Mouse (Mus musculus) layer of hippocampus, adult 9-11 months (tissue): ENCODE measurements around the gene Jak2.
A peak's percentile ranks its signal among the peaks of the same experiment; 100 is the strongest.

Experiments used
- DNase-seq: peaks from one replicate; pipeline ENCODE4 v3.0.0; 2022

Gene Jak2

DNA sequence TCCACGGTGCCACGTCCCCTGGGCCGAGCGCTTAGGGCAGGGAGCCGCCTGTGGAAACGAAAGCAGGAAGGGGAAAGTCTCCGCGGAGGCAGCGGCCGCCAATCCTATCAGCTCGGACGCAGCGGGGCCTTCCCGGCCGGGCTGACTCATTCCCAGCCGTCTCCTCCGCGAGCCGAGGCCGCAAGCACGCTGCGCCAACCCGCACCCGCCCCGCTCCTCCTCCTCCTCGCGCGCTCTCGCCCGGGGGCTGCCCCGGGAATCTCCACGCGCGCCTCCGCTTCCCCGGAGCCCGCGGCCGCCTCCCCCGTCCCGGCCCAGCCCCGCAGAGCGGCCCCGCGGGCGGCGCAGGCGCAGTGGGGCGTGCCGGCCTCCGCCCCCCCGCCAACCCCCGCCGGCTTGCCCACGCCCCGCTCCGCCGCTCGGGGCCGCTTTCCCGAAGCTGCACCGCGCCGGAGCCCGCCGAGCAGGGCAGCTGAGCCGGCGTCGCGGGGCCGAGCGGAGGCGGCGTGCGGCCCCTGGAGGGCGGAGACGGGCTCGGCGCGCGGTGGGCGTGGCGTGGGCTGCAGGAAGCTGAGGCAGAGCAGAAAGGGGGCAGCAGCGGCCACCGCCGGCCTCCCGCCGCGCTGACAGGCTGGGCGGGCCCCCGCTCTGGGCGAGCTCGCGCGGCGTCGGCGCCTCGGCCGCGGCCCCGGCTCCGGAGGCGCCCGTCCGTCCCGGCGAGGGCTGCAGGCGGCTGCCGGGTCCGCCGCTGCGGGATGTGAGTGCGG lies at the start of gene Jak2:
TSS of gene Jak2 (plus strand) at position 638 of the 767 bp plus-strand sequence.
- DNase-seq: peak; percentile 92

DNA sequence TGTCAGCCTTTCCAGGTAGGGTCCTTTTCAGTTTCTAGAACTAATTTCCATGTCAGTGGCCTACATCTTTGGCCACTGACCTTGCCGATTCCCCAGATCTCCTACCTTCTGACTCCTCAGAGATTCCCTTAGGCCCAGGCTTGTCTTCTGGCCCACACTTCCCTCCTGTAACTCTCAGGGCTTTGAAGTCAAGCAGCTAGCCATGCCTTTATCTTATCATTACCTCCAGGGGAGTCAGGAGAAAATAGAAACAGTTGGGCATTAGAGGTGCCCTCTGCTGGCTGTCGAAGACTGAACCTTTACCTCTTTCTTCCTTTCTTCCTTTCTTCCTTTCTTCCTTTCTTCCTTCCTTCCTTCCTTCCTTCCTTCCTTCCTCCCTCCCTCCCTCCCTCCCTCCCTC lies 48.3 kb upstream of the Jak2 start:
- no peak for DNase-seq

DNA sequence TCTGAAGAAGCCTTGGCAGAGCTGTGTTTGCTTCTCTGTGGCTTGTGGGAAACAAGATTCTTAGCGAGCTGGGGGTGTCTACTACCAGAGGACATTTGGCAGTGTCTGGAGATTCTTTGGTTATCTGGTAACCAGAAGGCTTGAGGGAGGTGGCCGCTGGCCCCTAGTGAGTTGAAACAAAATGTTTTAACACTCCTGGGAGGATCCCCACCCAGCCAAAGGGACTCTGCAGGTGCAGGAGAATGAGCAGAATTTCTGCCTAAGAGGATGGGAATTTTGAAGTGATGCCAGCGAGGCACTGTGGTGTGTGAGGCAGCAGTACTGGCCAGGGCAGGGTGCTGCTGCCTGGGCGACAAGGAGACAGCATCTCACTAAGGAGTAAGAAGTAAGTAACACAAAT lies 47.0 kb upstream of the Jak2 start:
- DNase-seq: no peak

DNA sequence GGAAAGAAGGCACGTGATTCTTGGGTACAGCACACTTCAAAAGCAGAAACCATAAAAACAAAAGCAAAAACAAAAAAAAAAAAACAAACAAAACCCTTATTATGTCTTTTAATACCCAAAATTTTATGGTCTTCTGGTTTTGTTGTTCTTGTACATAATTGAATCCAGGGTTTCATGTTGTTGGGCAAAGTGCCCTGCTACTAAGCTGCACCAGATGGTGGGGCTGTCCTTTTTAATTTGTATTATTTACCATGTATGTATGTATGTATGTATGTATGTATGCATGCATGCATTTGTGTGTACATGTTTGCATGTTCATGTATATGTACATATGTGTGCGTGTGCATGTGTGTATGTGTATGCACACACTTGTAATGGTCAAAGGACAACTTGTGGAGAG lies 46.4 kb upstream of the Jak2 start:
- DNase-seq: no peak

DNA sequence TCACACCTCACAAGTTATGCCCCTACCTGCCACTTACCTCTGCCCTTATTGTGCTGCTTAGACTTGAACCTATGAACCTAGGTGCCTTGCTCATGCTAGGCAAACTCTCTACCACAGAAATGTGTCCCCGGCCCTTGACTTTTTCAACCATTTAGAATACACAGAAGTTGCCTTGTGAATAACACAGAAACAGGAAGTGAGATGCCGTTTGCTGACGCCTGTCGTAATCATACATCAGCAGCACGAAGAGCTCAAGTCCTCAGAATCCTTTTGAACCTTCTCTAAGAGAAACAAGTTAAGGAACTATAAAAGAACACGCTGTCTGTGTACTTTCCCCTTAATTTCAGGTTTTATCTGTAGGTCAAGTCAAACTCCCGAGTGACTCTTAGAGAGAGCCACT lies 41.7 kb upstream of the Jak2 start:
- no peak for DNase-seq

DNA sequence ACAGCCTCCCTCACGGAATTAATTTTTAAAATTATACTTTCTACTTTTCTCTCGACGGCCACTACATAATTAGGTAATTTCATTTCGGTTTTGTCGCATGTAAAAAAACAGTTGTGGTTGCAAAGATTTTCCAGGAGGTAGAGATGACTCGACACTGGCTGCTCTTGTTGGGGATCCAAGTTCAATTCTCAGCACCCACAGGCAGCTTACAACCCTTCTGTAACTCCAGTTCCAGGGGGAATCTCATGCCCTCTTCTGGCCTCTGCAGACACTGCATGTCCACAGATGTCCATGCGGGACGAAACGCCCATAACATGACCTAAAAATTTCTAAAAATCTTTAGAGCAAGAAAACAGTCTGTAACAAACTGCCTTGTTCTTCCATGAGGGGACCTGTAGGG lies 41.3 kb upstream of the Jak2 start:
- no peak for DNase-seq

DNA sequence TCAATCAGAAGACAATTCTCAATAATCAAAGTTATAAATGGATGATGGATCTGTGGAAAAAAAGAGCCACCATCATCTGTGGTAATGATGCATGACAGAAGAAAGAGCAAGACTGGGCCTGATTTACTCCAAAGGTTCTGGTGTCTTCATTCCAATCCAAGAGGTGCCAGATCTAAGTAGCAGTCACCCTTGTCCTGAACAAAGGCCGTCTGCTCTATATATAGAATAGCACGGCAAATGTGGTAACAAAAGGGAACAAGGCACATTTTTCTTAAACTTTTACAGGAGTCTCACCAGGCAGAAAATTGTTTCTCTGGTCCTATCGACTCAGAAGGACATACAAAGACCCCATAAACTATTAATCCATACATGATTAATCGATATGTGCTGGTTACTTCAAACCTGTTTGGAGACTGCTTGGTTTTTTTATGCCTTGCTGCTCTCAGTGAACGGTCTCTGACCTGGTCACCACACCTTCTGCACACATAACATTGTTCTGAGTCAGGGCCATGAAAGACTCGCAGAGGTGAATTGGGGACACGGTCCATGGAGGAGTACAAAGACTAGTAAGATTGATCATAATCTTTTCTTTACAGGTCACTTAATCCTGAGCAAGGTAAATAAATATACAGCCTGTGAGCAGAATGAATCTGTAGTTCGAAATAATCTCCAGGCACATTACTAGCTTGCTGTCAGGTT lies 35.7 kb upstream of the Jak2 start:
- no peak for DNase-seq

DNA sequence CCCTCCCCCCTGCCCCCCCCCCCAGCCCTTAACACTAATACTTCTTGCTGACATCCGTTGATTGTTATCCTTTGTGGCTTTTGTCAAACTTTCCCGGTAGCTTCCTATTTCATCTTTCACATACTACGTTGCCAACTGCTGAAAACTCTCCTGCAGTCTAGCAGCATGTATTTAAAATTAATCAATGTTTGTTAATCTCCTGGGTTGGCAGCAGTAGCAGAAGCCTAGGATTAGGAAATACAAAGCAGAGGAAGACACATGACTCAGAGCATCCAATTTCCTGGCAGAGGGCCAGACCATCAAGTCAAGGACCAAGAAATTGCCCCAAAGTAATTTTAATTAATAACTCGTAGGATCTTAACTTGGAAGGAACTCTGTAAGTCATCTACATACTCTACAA lies 29.8 kb upstream of the Jak2 start:
- no peak for DNase-seq

DNA sequence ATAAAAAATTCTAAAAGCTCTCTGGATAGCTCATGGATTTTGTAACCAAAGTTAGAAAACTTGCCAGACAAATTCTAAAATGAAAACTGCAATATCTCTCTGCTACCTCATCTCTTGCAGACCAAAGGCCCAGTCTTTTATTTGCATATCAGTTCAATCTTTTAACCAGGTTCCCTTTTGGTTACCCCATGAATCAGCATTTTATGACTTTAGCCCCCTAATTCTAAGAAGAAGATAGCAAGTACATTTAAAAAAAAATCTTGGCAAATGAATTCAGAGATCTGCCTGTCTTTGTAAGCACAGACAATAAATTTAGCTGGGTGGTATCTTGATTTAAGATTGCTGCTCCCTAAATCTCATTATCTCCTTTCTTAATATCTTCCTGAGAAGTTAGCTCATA lies 26.7 kb upstream of the Jak2 start:
- no peak for DNase-seq

DNA sequence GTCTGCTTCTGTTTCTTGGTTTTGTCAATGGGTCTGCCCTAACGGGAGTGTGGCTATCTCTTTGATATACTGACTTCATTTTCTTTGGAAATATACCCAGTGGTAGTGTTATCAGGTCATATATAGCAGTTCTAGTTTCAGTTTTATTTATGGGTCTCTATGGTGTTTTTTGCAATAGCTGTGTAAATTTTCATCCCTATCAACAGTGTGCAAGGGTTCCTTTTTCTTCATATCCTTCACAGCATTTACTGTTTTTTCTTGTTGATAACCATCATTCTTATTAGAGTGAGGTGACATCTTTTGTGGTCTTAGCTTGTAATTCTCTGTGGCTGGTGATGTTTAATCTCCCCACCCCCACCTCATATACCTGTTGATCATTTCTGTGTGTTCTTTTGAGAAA lies 24.6 kb upstream of the Jak2 start:
- no peak for DNase-seq

DNA sequence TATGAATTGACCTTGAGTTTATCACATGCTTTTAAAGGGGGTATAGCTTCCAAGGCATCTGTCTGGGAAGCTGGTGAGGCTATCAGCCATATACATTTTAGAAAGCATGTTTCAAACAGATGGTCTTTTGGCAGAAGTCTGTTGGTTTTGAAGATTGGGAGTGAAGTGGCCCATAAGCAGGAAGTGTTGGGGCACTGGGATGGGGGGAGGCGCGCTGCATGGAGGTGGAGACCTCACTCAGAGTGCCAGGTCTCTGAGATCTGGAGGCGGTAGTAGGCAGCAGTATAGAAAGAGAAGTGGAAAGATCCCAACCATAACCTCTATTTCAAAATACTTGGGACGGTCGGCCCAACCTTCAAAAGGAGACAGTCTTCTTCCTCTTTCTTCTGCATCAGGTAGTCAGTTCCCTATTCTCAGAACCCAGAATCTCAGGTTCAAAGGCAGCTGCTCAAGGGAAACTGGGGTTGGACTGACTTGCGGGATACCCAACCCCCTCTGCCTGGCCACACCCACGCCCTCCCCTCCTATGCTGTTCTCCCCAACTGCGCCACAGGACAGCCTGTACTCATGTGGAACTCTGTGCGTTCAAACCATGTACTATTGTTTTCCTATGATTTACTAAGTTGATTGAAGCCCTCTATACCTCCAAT lies 23.6 kb upstream of the Jak2 start:
- no peak for DNase-seq

DNA sequence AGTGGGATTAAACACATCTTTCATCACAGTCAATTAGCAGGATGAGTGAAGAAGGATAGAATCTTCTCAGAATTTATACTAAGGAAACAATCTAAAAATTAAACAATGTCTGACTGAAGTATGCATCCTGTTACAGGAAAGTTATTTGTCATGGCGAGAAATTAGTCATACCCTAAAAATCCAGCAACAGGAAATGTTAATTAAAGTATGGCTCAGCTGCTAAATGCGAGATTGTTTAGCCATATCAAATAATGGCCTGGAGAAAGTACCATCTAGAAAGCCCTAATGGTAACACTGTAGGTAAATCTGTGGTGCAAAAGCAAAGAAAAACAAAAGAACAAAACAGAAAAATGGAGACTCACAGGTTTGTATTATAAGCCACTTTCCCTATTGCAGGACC lies 22.6 kb upstream of the Jak2 start:
- DNase-seq: no peak

DNA sequence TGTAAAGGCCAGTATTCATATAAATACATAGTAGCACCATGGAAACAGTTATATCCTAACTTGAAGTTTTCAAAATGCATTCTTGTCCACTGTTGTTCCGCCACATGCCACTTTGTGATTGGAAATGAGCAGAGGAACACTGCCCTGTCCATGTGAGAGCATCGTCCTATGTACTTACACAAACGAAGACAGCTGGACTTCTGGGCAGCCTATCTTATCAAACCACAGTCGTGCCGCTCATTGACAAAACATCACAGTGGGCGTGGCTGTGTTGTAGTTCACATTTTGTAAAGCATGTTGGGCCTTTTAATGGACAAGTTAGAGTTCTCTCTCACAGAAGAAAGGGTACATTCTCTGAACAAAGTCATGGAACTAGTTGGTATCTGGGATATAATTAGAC lies 18.9 kb upstream of the Jak2 start:
- DNase-seq: no peak

DNA sequence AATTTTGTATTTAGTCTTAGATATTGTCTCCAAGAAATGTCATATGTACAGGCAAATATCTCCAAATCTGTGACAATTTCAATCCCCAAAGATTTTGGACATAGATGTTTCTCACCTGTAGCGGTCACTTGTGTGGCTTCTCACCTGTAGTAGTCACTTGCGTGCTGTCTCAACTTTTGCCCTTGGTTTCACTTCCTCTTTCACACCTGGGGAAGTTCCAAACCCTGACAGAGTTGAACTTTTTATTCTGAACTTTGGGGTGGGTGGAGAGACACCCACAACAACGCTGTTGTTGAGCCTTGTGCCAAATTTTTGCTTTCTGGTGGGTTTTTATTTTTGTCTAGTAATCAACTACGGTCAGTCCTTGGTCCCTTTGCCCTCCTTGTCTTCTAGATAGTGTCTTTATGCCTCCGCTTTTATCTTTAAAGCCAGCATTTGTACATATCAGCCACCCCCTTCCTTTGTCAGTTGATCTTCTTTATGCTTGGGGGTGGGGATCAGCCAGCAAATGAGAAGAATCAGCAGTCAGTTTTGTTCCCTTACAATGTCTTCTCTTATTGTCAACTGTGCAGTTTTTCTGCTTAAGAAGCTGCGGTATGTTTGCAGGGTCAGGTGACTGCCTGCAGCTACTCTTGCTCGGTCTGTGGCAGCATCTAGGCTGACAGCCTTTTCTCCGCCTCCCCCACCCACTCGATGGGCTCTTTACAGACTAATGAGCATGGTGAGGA lies 14.8 kb upstream of the Jak2 start:
- DNase-seq: no peak

DNA sequence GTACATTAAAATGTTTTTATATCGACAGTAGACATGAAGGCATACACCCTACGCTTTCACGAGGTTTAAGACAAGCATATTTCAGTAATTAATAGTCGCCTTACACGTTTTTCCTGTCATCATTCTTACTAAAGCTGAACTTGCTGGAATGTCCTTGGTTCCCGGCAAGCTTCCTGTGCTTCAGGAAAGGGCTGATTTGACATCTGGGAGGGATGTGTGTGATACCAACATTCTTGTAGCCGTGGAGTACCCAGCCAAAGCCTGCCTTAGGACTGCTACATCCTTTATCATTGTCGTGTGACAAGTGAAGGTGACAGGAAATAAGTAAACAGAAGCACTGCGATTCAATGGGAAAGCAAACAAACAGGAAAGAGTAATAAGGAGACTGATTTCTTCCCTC lies 13.5 kb upstream of the Jak2 start:
- DNase-seq: no peak

DNA sequence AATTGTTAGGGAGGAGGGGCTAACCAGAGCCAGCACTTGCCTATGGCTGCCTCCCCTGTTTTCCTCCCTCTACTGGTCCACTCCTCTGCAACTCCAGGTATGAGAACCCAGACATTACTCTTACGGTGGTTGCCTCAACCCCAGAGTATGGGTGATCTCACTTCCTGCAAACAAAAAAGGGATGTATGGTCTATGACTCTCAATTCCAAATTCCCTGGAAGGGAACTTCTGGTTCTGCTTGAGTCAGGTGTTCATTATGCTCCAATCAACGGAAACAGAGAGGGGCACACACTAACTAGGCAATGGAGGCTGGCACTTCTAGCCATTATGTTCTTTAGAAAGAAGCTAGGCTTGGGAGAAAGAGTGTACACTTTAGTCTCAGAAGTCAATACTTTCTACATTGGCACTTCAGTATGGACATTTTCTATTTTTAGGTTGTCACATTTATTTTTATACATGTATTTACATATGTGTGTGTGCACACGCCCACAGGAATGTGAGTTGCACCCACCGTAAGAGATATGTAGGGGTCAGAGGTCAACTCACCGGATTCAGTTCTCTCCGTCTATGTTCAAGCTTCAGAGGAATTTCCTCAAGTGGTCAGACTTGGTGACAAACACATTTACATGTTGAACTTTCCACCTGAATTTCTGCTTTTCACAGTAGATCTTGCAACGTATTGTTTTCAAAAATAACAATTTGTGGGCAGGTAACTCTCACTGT lies 12.0 kb upstream of the Jak2 start:
- DNase-seq: no peak

DNA sequence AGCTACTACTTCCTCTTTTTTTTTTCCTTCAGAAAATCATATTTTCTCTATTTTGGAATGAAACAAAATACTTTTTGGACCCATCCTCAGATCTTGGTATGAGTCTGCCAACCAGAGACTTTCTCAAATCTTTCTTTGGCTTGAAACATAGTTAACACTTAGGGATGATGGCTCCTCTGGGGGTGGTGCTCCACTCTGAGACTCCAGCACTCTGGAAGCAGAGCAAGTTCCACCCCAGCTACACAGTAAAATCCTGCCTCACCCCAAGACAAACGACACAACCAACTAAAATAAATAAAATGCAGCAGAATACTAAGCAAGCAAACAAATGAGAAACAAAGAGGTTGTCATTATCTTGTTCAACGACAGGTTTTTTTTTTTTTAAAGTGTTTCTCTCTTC lies 11.0 kb upstream of the Jak2 start:
- no peak for DNase-seq

DNA sequence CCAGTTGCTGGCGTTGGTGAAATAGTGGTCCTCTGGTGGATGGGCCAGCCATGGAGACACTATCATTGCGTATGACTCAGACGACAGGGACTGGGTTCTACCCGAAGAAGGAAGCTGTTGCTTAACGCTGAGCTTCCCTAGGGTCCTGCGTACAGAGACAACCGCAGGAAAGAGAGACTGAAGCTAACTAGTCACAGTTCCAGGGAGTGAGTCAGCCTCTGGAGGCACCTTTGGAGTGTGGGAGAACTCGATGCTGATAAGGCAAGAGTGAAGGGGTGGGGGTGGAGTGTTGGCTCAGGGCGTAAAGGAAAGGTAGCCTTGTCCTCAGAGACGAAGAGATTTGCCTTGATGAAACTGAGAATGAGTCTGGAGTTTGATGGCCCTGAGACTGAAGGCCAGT lies 10.0 kb upstream of the Jak2 start:
- no peak for DNase-seq

DNA sequence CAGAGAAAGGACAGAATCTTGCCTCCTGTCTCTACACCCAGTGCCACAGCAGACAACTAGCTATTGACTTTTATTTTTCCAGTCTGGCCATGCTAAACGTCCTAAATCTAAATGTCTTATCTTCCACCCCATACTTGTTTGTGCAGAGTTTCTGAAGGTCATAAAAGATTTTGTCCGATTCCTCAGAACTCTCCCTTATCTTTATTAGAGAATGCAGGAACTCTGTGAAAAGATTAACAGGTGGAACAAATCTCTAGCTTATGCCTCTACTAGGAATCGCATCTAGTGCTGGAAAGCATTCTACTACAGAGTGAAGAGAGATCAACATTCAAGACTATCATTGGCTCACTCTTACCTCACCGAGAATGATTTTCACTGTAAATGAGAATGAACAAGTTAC lies 1.7 kb upstream of the Jak2 start:
- no peak for DNase-seq

DNA sequence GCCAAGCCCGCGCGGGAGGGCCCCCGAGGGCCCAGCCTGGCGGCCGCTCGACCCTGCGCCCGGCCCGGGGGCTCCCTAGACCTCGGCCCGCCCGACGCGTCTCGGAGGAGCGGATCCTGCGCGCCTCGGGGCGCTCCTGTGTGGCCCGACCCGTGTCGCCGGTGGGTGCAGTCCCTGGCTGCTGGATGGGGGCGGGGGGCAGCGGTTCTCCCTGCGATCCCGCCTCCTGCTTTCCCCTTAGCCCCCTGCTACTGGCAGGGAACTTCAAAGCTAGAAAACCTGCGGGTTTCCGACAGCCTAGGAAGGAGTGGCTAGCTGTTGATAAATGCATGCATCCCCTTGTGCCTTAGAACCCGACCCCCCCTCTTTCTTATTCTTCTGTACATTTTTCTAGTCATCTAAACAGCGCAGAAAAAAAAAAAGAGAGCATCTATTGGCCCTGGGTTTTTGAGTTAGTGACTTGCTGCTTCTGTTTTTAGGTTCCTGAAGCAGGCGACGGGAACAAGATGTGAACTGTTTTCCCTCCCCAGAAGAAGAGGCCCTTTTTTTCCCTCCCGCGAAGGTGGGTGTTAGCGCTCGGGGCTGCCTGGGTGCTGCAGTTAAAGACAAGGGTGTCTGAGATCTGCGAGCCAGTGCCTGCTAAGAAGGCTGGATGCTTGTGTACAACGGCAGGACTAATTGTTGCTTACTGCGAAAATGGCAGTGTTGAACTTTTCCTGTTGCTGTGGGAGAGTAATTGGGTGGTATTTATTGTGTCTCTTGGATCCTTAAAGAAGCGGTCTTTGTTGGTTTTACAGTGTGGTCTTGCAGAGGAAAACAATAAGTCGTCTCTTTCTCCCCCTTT lies 552 bp downstream of the Jak2 start:
- no peak for DNase-seq

DNA sequence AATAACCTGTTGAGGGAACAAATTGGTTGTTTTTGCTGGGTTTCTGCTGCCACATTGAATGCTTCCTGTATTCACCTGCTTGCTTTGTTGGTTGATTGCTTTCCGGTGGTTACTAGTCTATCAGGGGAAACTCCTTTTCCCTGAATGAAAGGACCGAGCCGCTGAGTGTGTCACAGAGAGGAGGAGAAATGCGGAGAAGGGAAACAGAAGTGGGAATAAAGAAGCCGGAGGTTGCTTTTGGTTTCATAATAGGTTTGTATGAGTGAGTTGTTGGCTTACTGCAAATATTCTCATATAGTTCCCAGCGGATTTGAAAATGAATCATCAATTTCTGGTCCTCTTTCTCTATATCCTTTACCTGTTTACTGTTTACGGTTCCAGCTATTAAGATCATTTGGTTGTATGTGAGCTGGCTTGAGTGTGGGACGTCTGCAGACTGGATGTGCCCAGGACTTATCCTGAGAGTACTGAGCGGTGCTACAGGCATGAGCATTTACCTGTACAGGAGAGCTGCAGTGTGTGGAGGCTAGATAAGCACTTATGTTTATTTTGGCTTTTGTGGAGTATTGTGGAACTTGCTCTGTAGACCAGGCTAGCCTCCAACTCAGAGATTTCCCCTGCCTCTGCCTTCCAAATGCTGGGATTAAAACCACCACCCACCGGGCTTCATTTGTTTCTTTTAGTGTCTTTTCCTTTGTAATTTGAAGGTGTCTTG lies 1.4 kb downstream of the Jak2 start:
- no peak for DNase-seq
